Mouse (Mus musculus): Measurements from ENCODE around the gene Med12l. TPM values are rescaled to one million over a fixed set of nuclear protein-coding genes. Genes with fewer than 3 reads are reported as not detected.
"Not testable (repeated sequence)": the region's sequence is repeated elsewhere in the genome, so short reads cannot be mapped to it uniquely, and the experiment has no call there.

The Med12l gene
- polyA plus RNA-seq, 1 experiment from 2014 or later = 3.9 TPM

GRCm38 (mm10) chr3:59104462-59104861 is 98.8 kb downstream of the Med12l start:
- Histone ChIP-seq H3K4me1 (ENCODE audit: control insufficient read depth, insufficient read depth, low read depth, low read length) (no peaks in the 10 kb centered on the region), H3K4me3 (ENCODE audit: low read length) (no peak overlapping the region), H3K4me2 (ENCODE audit: low read length) (no peak overlapping the region), H3K27ac (ENCODE audit: low read depth, low read length) (no peak overlapping the region), H3K27me3 (replicated peaks; ENCODE audit: control insufficient read depth, insufficient read depth, low read length) (no peaks in the 10 kb centered on the region), H3K9ac (ENCODE audit: low read depth, low read length) (no peak overlapping the region), H3K9me3 (ENCODE audit: control insufficient read depth, low read length) (no peaks in the 10 kb centered on the region), H3K36me3 (ENCODE audit: control insufficient read depth, insufficient read depth, low read length) (no peaks in the 10 kb centered on the region)
- no peak for ATAC-seq
- WGBS = 85% methylated on average over 4 of the region's 4 CpGs

DNA sequence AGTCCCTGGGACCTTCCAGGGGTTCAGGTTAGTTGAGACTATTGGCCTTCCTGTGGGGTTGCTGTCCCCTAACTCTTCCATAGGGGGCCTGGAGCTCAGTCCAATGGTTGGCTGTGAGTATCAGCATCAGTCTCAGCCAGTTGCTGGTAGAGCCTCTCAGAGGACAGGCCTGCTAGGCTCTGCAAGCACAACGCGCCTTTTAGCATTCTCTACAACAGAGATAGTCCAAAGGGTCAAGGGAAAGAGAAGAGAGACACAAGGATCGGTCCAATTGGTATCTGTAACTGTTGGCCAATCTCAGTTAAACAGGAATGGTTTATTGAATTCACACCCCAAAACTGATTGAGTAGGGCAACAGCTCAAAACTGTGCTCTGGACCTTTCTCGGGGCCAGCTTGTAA is 101.8 kb downstream of the Med12l start:
- no peaks in the 10 kb centered on the region for H3K27me3 ChIP-seq (replicated peaks; ENCODE audit: control insufficient read depth, insufficient read depth, low read length)
- H3K9me3 ChIP-seq (ENCODE audit: control insufficient read depth, low read length) = no peaks in the 10 kb centered on the region
- H3K27ac ChIP-seq (ENCODE audit: low read depth, low read length) = no peak overlapping the region
- H3K9ac ChIP-seq (ENCODE audit: low read depth, low read length) = no peak overlapping the region
- H3K4me3 ChIP-seq (ENCODE audit: low read length) = no peak overlapping the region
- H3K4me2 ChIP-seq (ENCODE audit: low read length) = no peak overlapping the region
- 98% methylated on average over 4 of the region's 4 CpGs for WGBS
- no peak for ATAC-seq
- H3K4me1 ChIP-seq (ENCODE audit: control insufficient read depth, insufficient read depth, low read depth, low read length) = no peaks in the 10 kb centered on the region
- H3K36me3 ChIP-seq (ENCODE audit: control insufficient read depth, insufficient read depth, low read length) = no peaks in the 10 kb centered on the region

- ATAC-seq; H3K9me3 ChIP-seq (ENCODE audit: control insufficient read depth, low read length): not testable (repeated sequence)
- 97% methylated on average over 3 of the region's 3 CpGs for WGBS
These were observed 104.2 kb downstream of the Med12l start for GRCm38 (mm10) chr3:59109834-59110233.

GRCm38 (mm10) chr3:59111944-59112343 is 106.3 kb downstream of the Med12l start:
- Histone ChIP-seq H3K4me3 (ENCODE audit: low read length) (no peak overlapping the region), H3K36me3 (ENCODE audit: control insufficient read depth, insufficient read depth, low read length) (peaks cover 5% of the 10 kb centered on the region; the same call in 1 of the 2 replicates), H3K9ac (ENCODE audit: low read depth, low read length) (no peak overlapping the region), H3K9me3 (ENCODE audit: control insufficient read depth, low read length) (no peaks in the 10 kb centered on the region), H3K4me1 (ENCODE audit: control insufficient read depth, insufficient read depth, low read depth, low read length) (no peaks in the 10 kb centered on the region), H3K4me2 (ENCODE audit: low read length) (no peak overlapping the region), H3K27me3 (replicated peaks; ENCODE audit: control insufficient read depth, insufficient read depth, low read length) (no peaks in the 10 kb centered on the region), H3K27ac (ENCODE audit: low read depth, low read length) (no peak overlapping the region)
- WGBS = 87% methylated on average over 3 of the region's 3 CpGs
- ATAC-seq = no peak

More at GRCm38 (mm10) chr3:59109834-59110233, 104.2 kb downstream of the Med12l start:
- H3K9ac ChIP-seq (ENCODE audit: low read depth, low read length); H3K4me2 ChIP-seq (ENCODE audit: low read length); H3K27me3 ChIP-seq (replicated peaks; ENCODE audit: control insufficient read depth, insufficient read depth, low read length); H3K4me1 ChIP-seq (ENCODE audit: control insufficient read depth, insufficient read depth, low read depth, low read length); H3K36me3 ChIP-seq (ENCODE audit: control insufficient read depth, insufficient read depth, low read length); H3K27ac ChIP-seq (ENCODE audit: low read depth, low read length); H3K4me3 ChIP-seq (ENCODE audit: low read length): not testable (repeated sequence)

DNA sequence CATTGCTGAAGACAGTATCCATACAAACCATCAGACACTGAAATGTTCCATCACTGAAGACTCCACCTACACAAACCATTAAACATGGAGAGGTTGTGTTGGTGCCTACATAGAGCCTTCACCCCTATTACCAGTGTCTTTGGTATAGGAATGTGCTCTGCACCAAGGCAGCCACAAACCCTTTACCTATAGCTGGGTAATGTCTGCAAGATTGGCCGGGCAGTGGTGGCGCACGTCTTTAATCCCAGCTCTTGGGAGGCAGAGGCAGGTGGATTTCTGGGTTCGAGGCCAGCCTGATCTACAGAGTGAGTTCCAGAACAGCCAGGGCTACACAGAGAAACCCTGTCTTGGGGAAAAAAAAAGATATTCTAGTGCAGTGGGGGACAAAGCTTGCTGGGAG is 107.7 kb downstream of the Med12l start:
- not testable (repeated sequence) for ATAC-seq; H3K4me3 ChIP-seq (ENCODE audit: low read length); H3K27me3 ChIP-seq (replicated peaks; ENCODE audit: control insufficient read depth, insufficient read depth, low read length); H3K4me1 ChIP-seq (ENCODE audit: control insufficient read depth, insufficient read depth, low read depth, low read length); H3K36me3 ChIP-seq (ENCODE audit: control insufficient read depth, insufficient read depth, low read length); H3K9me3 ChIP-seq (ENCODE audit: control insufficient read depth, low read length); H3K4me2 ChIP-seq (ENCODE audit: low read length); H3K9ac ChIP-seq (ENCODE audit: low read depth, low read length); H3K27ac ChIP-seq (ENCODE audit: low read depth, low read length)
- 94% methylated on average over 4 of the region's 4 CpGs for WGBS

DNA sequence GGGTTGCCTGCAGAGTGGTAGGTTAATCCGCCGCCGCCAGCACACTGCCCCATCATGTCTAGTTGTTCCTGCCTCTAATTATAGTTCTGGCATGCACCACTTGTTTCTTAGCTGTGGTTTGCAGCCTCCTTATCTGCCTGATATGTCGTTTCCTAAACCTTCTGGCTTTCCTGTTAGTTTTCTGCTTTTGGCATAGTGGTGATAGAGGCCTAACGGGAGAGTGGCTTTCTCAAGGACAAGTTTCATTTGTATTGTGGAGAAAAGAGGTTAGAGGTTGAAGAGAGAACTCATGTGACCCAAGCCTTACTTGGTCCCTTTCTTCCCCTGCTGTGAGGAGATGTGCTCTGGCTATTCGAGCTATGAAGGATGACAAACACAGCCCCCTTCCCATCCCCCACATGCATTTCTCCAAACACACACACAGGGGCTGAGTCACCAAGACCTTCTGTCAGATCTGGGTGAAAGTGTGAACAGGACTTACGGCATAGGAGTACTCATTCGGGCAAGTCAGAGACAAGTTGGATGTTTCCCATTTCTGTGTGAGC is 108.4 kb downstream of the Med12l start:
- Histone ChIP-seq H3K36me3 (ENCODE audit: control insufficient read depth, insufficient read depth, low read length) (peaks cover 5% of the 10 kb centered on the region; the same call in 1 of the 2 replicates), H3K9me3 (ENCODE audit: control insufficient read depth, low read length) (no peaks in the 10 kb centered on the region), H3K4me2 (ENCODE audit: low read length) (no peak overlapping the region), H3K4me1 (ENCODE audit: control insufficient read depth, insufficient read depth, low read depth, low read length) (no peaks in the 10 kb centered on the region), H3K4me3 (ENCODE audit: low read length) (no peak overlapping the region), H3K27ac (ENCODE audit: low read depth, low read length) (no peak overlapping the region), H3K27me3 (replicated peaks; ENCODE audit: control insufficient read depth, insufficient read depth, low read length) (no peaks in the 10 kb centered on the region), H3K9ac (ENCODE audit: low read depth, low read length) (no peak overlapping the region)
- ATAC-seq = no peak
- WGBS = 79% methylated on average over 8 of the region's 8 CpGs

GRCm38 (mm10) chr3:59121067-59121730 is 115.6 kb downstream of the Med12l start:
- H3K4me3 ChIP-seq (ENCODE audit: low read length) = no peak overlapping the region
- no peak overlapping the region for H3K9ac ChIP-seq (ENCODE audit: low read depth, low read length)
- no peaks in the 10 kb centered on the region for H3K4me1 ChIP-seq (ENCODE audit: control insufficient read depth, insufficient read depth, low read depth, low read length)
- H3K9me3 ChIP-seq (ENCODE audit: control insufficient read depth, low read length) = no peaks in the 10 kb centered on the region
- H3K36me3 ChIP-seq (ENCODE audit: control insufficient read depth, insufficient read depth, low read length) = no peaks in the 10 kb centered on the region
- peak overlapping the region; percentile 36; the same call in 1 of the 2 replicates for H3K27ac ChIP-seq (ENCODE audit: low read depth, low read length)
- no peaks in the 10 kb centered on the region for H3K27me3 ChIP-seq (replicated peaks; ENCODE audit: control insufficient read depth, insufficient read depth, low read length)
- no peak overlapping the region for H3K4me2 ChIP-seq (ENCODE audit: low read length)
- WGBS = 36% methylated on average over 7 of the region's 7 CpGs
- peak; percentile 41 for ATAC-seq

DNA sequence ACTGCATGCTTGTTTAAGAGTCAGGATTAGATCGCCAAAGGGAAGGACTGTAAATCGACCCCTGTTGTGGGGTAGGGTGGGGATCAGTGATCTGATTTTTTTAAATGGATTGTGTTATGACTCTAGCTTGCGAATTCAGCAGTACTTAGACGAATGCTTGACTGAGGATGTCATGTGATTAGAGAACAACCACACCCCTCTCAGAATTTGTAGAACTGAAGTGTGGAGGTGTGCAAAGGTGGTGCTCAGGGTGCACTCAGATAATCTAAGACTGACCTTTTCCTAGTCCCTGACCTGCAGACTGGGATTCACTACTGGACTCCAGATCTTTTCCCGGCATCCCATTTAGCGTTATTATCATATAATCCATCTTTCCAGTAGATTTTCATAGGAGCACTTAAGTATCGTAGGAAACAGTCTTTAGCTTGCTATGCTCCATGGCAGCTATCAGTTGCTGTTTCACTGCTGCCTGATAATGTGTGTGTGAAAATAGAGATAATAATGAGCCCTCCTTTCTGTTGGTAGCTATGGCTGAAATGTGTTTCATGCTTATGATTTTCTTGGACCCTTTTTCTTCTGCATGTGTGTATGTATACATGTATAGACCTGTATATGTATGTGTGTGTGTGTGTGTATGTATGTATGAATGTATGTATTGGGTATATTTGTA is 116.3 kb downstream of the Med12l start:
- Histone ChIP-seq H3K4me1 (ENCODE audit: control insufficient read depth, insufficient read depth, low read depth, low read length) (no peaks in the 10 kb centered on the region), H3K9ac (ENCODE audit: low read depth, low read length) (no peak overlapping the region), H3K27me3 (replicated peaks; ENCODE audit: control insufficient read depth, insufficient read depth, low read length) (no peaks in the 10 kb centered on the region), H3K4me3 (ENCODE audit: low read length) (no peak overlapping the region), H3K27ac (ENCODE audit: low read depth, low read length) (no peak overlapping the region), H3K4me2 (ENCODE audit: low read length) (no peak overlapping the region), H3K36me3 (ENCODE audit: control insufficient read depth, insufficient read depth, low read length) (no peaks in the 10 kb centered on the region), H3K9me3 (ENCODE audit: control insufficient read depth, low read length) (no peaks in the 10 kb centered on the region)
- 71% methylated on average over 7 of the region's 7 CpGs for WGBS
- ATAC-seq = no peak

- Histone ChIP-seq H3K27ac (ENCODE audit: low read depth, low read length) (no peak overlapping the region), H3K36me3 (ENCODE audit: control insufficient read depth, insufficient read depth, low read length) (no peaks in the 10 kb centered on the region), H3K4me2 (ENCODE audit: low read length) (no peak overlapping the region), H3K27me3 (replicated peaks; ENCODE audit: control insufficient read depth, insufficient read depth, low read length) (no peaks in the 10 kb centered on the region), H3K4me1 (ENCODE audit: control insufficient read depth, insufficient read depth, low read depth, low read length) (no peaks in the 10 kb centered on the region), H3K9me3 (ENCODE audit: control insufficient read depth, low read length) (no peaks in the 10 kb centered on the region), H3K9ac (ENCODE audit: low read depth, low read length) (no peak overlapping the region), H3K4me3 (ENCODE audit: low read length) (no peak overlapping the region)
- 77% methylated on average over 5 of the region's 5 CpGs for WGBS
- ATAC-seq = no peak
These were observed 119.4 kb downstream of the Med12l start for GRCm38 (mm10) chr3:59125022-59125421.

All from hindbrain, embryonic 16.5 days (tissue).